Mouse (Mus musculus): ENCODE data around the gene Cntln. TPM values are rescaled to one million over a fixed set of nuclear protein-coding genes. Genes with fewer than 3 reads are reported as not detected.

Cntln gene
- 1.4 and 3.2 TPM in 2 replicates for polyA plus RNA-seq (2012; rRNA removed; ENCODE audit: low replicate concordance)

DNA sequence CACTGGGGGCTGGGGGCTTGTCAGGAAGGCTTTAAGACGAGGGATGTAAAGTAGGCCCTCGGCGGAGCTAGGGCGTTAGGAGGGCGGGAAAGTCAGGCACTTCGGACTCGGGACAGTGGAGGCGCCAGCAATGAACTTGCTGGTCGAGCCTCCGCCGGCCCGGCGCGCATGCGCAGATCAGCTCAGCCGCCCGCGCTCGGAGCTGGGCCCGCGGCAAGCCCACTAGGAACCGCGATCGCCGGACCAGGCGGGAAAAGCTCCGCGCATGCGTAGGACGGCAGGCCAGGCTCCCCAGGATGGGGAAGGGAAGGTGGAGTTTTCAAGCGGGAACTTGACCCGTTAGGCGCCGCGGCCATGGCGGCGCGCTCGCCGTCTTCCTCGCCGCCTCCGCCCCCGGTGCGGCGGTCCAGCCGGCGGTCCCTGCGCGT lies at the start of gene Cntln:
Gene Cntln, plus strand, starts transcription at position 199 of the 428 bp plus-strand sequence.

Other genes starting within 250 kb of the Cntln start
- gene Bnc2, start 209.0 kb upstream of the Cntln start, polyA plus RNA-seq (2012; rRNA removed; ENCODE audit: low replicate concordance) = 5.5 and 7.9 TPM in 2 replicates